Mouse (Mus musculus) 416B (cell line): ENCODE measurements around the gene Cyct.

ENCODE experiments used
- DNase-seq: peaks from one replicate; pipeline ENCODE4 v3.0.0; 2011; ENCODE audit warnings: low read depth

Cyct gene

DNA sequence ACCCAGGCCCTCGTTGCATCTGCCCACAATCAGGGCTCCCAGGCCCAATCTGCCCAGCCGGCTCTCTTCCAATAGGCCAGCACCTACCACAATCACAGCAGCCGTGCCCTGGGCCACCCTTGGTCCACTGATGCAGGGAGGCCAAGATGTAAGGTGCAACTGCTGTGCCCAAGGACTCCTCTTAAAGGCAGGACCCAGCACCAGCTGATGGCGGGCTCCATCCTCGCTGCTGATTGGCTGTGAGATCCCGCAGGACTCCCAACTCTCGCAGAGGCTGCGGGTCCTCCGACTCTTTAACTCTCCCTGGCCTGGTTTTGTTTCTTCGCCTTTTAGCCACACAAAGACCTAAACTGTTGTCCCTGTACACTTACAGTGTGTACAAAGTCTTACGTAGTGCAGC, at the start of gene Cyct:
Gene Cyct, minus strand, starts transcription at position 225 of the 400 bp plus-strand sequence.
- no peak for DNase-seq

DNA sequence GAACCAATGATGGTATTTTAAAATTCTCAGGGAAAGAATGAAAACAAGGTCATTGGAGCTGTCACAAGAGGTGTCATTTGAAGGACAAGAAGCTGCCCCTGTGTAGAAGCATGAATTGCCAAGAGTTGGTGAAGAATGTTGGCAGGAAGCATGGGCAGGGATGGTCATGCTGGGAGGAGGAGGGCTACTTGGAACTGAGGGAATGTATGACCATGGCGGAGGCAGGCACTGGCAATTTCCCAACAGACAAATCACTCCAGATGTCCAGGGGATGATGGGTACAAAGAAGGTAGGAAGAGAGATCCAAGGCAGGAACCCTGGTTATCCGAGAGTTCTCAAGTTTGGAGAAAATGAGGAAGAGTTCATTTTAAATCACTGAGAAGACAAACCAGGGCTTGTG, 49.7 kb upstream of the Cyct start:
- DNase-seq, result no peak

GRCm38 (mm10) chr2:76409526-76409925, 49.3 kb upstream of the Cyct start:
- DNase-seq, result no peak

DNA sequence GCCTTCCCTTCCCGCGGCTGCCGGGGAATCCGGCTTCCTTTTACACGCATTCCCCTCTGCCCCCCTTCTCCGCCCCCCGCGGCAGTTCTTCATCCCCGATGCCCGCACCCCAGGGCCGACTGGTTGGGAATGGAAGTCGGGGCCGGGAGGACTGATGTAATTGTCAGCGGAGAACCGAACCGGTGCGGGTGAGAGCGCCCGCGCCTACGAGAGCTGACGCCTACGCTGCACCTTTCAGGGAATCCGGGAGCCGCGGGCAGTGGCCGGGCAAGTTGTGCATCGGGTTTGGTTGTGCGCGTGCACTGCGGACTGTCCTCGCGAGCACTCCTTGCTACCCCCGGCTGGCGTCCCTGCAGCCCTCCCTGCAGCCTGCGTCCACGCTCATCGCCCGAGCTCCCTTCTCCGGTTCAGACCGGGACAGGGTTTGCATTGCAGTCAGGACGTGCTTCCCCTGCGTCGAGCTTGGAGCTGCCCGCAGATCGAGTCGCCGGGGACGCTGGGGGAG, 46.7 kb upstream of the Cyct start:
- DNase-seq, result no peak

DNA sequence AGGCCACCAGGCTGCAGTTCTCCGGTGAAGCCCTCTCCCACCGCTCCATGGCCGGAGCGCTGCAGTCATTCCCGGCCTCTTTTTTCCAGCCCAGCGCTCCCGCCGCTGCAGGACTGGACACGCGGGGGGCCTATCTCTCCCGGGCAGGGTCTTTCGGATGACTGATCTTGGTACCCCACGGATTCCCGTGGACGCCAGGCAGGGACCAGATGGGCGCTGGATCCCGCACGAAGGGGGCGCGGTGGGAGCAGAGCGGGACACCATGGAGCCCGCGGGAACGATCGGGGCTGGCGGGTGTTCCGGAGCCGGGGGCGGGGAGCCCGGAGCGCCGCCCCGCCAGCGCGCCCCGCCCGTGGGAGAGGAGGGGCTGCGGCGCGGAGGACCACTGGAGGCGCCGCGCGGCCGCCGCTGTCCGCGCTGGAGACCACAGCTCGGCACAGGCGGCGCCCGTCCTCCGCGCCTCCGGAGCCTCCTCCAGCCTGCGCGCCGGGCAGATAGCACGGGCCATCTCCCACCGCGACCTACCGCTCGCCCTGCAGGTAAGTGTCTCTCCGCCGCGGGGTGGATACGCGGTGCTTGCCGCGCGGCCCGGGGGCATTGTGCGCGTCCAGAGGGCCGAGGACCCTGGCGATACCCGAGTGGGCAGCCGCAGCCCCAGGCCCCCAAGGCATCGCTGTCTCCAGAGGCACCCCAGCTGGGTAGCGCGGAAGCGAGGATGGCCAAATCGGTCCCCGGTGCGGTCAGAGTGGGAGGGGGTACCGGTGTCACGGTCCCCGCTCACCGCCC, 46.1 kb upstream of the Cyct start, which contains the start of gene Osbpl6:
Gene Osbpl6, plus strand, starts transcription at position 358 of the 786 bp plus-strand sequence.
- DNase-seq, result no peak

GRCm38 (mm10) chr2:76405596-76406150, 45.4 kb upstream of the Cyct start:
- DNase-seq, result no peak

- DNase-seq, result no peak
These were observed 39.9 kb upstream of the Cyct start for GRCm38 (mm10) chr2:76400178-76400577.

DNA sequence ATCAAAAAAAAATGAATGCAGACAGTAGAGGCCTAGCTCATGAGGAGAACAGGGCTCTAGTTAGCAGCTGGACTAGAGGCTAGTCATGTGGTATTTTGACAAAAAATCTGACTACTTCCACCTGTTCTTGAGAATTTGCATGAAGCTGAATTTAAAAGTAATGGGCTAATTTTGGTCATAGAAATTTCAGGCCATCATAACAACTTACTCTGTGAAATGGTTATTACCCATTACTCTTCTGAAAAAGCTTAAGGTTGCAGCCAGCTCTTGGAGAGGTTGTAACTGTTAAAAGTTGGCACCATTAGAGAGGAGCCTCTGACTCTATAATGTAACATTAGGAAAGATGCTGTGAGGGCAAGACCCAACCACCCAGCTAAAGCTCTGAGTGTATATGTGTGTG, 26.3 kb upstream of the Cyct start:
- DNase-seq, result no peak

- no peak for DNase-seq
These were observed 18.4 kb upstream of the Cyct start for GRCm38 (mm10) chr2:76378646-76379045.

DNA sequence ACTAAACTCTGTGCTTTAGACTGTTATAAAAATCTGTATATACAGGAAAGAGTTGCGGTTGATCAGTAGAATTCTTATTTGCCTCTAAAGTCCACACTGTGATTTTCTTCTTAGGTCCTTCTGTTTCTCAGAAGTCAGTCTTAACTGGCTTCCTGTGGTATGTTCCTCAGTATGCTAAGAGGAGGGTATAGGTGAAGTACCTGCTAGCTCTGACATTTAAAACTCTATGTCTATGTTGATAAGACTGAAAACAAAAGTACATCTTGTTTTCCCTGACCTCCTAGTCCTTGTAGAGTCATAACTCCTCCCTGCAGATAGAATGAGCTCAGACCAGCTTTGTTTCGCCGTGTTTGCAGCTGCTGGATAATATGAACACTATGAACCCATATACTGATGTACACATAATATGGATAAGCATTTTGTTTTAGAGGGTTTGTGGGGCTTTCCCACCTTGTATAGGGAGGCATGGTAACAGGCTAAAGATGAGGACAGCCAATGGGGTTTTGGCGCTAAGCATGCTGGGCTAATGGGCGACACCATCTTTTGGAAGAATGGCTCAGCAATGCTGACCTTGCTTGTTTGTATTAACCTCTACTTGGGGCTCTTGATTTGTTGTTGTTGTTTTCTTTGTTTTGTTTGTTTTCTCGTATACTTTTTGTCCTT, 14.4 kb upstream of the Cyct start:
- DNase-seq, result no peak

GRCm38 (mm10) chr2:76372244-76372643, 12.0 kb upstream of the Cyct start:
- peak; percentile 25 for DNase-seq

- peak; percentile 55 for DNase-seq
These were observed 10.3 kb upstream of the Cyct start for GRCm38 (mm10) chr2:76370656-76370922.

DNA sequence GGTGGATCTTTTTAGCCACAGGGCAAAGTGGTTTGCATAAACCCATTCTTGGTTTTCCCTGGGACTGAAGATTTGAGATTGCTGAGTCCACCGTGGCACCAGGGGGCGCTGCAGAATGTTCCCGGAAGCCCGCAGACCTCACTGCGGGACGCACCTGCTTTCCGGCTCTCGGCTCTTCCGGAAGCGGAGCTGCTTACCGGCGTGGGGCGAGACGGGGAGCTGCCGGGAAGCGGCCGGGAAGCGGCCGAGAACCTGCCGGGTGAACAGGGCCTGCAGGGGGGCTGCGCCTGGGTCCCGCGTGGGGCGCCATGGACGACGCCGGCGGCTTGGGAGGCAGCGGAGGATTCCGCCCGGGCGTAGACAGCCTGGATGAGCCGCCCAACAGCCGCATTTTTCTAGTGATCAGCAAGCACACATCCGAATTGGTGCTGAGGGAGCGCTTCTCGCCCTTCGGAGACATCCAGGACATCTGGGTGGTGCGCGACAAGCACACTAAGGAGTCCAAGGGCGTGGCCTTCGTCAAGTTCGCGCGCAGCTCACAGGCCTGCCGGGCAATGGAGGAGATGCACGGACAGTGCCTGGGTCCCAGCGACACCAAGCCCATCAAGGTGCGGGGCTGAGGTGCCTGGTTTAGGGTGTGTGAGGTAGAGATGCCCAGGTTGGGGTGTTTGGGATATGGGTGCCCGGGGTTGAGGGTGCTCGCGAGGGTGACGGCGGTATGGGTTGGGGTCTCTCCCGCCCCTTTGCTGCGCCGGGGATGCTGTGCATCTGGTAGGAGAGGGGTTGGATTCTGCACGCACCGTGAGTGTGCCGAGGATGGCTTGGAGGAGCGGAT, 9.8 kb upstream of the Cyct start, which contains the start of gene Rbm45:
Gene Rbm45, plus strand, starts transcription at position 164 of the 835 bp plus-strand sequence.
- peak; percentile 85 for DNase-seq

DNA sequence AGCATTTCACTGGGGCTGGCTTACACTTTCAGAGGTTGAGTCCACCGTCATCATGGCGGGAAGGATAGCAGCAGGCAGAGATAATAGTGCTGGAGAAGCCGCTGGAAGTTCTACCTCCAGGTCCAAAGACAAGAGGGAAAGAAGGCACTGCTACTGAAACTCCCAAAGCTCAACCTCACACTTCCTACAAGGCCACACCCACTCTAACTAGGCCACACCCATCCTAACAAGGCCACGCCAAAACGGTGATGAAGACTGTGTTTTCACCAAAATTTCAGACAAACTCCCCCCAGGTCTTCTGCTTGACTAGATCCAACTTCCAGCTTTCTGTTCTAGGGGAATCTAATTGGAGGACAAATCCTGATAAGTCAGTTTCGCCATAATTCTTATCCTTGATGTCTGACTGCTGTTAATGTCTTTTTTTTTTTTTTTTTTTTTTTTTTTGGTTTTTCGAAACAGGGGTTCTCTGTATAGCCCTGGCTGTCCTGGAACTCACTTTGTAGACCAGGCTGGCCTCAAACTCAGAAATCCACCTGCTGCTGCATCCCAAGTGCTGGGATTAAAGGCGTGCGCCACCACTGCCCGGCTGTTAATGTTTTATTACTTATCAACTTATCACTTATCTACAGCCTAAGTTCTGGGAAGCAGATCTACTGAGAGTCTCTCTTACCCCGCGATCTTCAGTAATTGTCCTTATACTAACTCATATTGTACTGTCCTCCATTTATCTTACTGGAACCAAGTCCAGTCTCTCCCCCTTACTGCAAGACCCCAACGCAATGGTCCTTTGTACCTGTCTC, 8.8 kb upstream of the Cyct start:
- peak; percentile 37 for DNase-seq

GRCm38 (mm10) chr2:76367188-76367922, 7.1 kb upstream of the Cyct start:
- peak; percentile 82 for DNase-seq

- no peak for DNase-seq
These were observed 5.6 kb upstream of the Cyct start for GRCm38 (mm10) chr2:76365811-76366210.

DNA sequence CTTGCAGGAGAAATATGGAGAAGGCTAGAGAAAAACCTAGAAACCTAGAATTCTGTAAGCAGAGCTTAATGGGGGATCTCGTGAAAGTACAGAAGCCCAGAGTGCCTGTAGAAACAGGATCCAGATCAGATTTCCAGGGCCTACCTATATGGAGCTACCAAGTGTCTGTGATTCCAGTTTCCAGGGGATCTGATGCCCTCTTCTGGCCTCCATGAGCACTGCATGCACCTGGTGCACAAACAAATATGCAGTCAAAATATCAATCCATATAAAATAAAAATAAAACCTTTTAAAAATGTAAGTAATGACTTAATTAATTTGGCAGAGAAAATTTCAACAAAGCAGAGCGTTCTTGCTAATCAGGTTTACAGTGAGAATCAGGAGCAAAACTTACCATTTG, 1.9 kb upstream of the Cyct start:
- DNase-seq, result peak; percentile 46

- no peak for DNase-seq
These were observed 12.4 kb downstream of the Cyct start for GRCm38 (mm10) chr2:76347839-76348238.

DNA sequence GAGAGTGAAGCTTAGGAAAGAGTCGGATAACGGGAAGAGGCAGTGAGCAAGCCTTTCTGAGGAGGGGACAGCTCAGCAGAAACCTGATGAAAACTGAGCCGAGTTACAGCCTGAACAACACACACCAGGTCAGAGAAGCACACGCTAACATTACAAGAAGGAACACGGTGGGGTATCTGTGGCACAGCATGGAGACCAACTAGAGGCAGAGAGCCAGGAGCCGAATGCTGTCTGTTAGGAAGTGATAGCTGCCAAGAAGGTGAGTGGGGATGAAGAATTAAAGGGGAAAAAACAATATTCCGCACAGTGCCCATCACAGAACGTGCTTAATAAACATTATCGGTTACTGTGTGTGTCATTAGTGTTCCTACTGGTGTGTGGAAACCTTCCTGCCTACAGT, 18.1 kb downstream of the Cyct start:
- no peak for DNase-seq
